Mouse (Mus musculus): Measurements from ENCODE around the gene Morf4l1. TPM values are rescaled to one million over a fixed set of nuclear protein-coding genes. Genes with fewer than 3 reads are reported as not detected.

The Morf4l1 gene
- total and polyA plus RNA-seq, 2 experiments = 56.1 to 161 TPM

GRCm38 (mm10) chr9:90145788-90146187 lies 31.2 kb upstream of the Morf4l1 start:
- TF ChIP-seq CTCF (IDR thresholded peaks at IDR 0.05; ENCODE audit: low read depth, low read length) = no peak
- no peak for TF ChIP-seq POLR2A (IDR thresholded peaks at IDR 0.05; ENCODE audit: extremely low read depth, insufficient read depth, low read length)
- Histone ChIP-seq H3K36me3 (ENCODE audit: control insufficient read depth, insufficient read depth, low read length) (no peaks in the 10 kb centered on the region), H3K79me2 (ENCODE audit: control insufficient read depth, insufficient read depth, low read length) (no peaks in the 10 kb centered on the region), H3K4me1 (ENCODE audit: control insufficient read depth, insufficient read depth, low read length) (no peaks in the 10 kb centered on the region), H3K27ac (replicated peaks; ENCODE audit: insufficient read depth, low read depth, low read length) (no peak overlapping the region), H3K4me3 (ENCODE audit: insufficient read depth, low read depth, low read length) (no peak overlapping the region), H3K27me3 (ENCODE audit: control insufficient read depth, insufficient read depth, low read length) (no peaks in the 10 kb centered on the region), H3K9ac (ENCODE audit: low read depth, low read length) (no peak overlapping the region)
- no peak for DNase-seq (ENCODE audit: extremely low read depth, low read depth, low spot score)
- WGBS = 52% methylated on average over 2 of the region's 2 CpGs

- DNase-seq (ENCODE audit: extremely low read depth, low read depth, low spot score) = no peak
- WGBS = 100% methylated on average over 1 of the region's 1 CpGs
- no peak overlapping the region for H3K9ac ChIP-seq (ENCODE audit: low read depth, low read length)
- no peaks in the 10 kb centered on the region for H3K79me2 ChIP-seq (ENCODE audit: control insufficient read depth, insufficient read depth, low read length)
- TF ChIP-seq POLR2A (IDR thresholded peaks at IDR 0.05; ENCODE audit: extremely low read depth, insufficient read depth, low read length) = no peak
- TF ChIP-seq CTCF (IDR thresholded peaks at IDR 0.05; ENCODE audit: low read depth, low read length) = no peak
- no peaks in the 10 kb centered on the region for H3K27me3 ChIP-seq (ENCODE audit: control insufficient read depth, insufficient read depth, low read length)
- H3K4me1 ChIP-seq (ENCODE audit: control insufficient read depth, insufficient read depth, low read length) = peaks cover 3% of the 10 kb centered on the region; the same call in 1 of the 2 replicates
- H3K27ac ChIP-seq (replicated peaks; ENCODE audit: insufficient read depth, low read depth, low read length) = 0 out of 2 replicates have a peak overlapping the region, but pooled peaks have one; percentile 29
- no peak overlapping the region for H3K4me3 ChIP-seq (ENCODE audit: insufficient read depth, low read depth, low read length)
- no peaks in the 10 kb centered on the region for H3K36me3 ChIP-seq (ENCODE audit: control insufficient read depth, insufficient read depth, low read length)
Observed at GRCm38 (mm10) chr9:90136678-90136965, 22.0 kb upstream of the Morf4l1 start.

- no peak for TF ChIP-seq CTCF (IDR thresholded peaks at IDR 0.05; ENCODE audit: low read depth, low read length)
- TF ChIP-seq POLR2A (IDR thresholded peaks at IDR 0.05; ENCODE audit: extremely low read depth, insufficient read depth, low read length) = no peak
- Histone ChIP-seq H3K4me1 (ENCODE audit: control insufficient read depth, insufficient read depth, low read length) (peaks cover 3% of the 10 kb centered on the region; the same call in 1 of the 2 replicates), H3K4me3 (ENCODE audit: insufficient read depth, low read depth, low read length) (no peak overlapping the region), H3K9ac (ENCODE audit: low read depth, low read length) (no peak overlapping the region), H3K79me2 (ENCODE audit: control insufficient read depth, insufficient read depth, low read length) (no peaks in the 10 kb centered on the region), H3K36me3 (ENCODE audit: control insufficient read depth, insufficient read depth, low read length) (no peaks in the 10 kb centered on the region), H3K27ac (replicated peaks; ENCODE audit: insufficient read depth, low read depth, low read length) (0 out of 2 replicates have a peak overlapping the region, but pooled peaks have one; percentile 29), H3K27me3 (ENCODE audit: control insufficient read depth, insufficient read depth, low read length) (no peaks in the 10 kb centered on the region)
- WGBS = 29% methylated on average over 9 of the region's 9 CpGs
- peak; percentile 97 for DNase-seq (ENCODE audit: extremely low read depth, low read depth, low spot score)
Observed at GRCm38 (mm10) chr9:90135963-90136677, 21.5 kb upstream of the Morf4l1 start.

- Histone ChIP-seq H3K27me3 (ENCODE audit: control insufficient read depth, insufficient read depth, low read length) (no peaks in the 10 kb centered on the region), H3K36me3 (ENCODE audit: control insufficient read depth, insufficient read depth, low read length) (no peaks in the 10 kb centered on the region), H3K4me1 (ENCODE audit: control insufficient read depth, insufficient read depth, low read length) (peaks cover 3% of the 10 kb centered on the region; the same call in 1 of the 2 replicates), H3K9ac (ENCODE audit: low read depth, low read length) (no peak overlapping the region), H3K27ac (replicated peaks; ENCODE audit: insufficient read depth, low read depth, low read length) (no peak overlapping the region), H3K4me3 (ENCODE audit: insufficient read depth, low read depth, low read length) (no peak overlapping the region), H3K79me2 (ENCODE audit: control insufficient read depth, insufficient read depth, low read length) (no peaks in the 10 kb centered on the region)
- TF ChIP-seq POLR2A (IDR thresholded peaks at IDR 0.05; ENCODE audit: extremely low read depth, insufficient read depth, low read length) (no peak), CTCF (IDR thresholded peaks at IDR 0.05; ENCODE audit: low read depth, low read length) (peak; percentile 21; the same call in 1 of the 2 replicates)
- no peak for DNase-seq (ENCODE audit: extremely low read depth, low read depth, low spot score)
- 79% methylated on average over 8 of the region's 8 CpGs for WGBS
Observed at GRCm38 (mm10) chr9:90135466-90135865, 20.9 kb upstream of the Morf4l1 start.

GRCm38 (mm10) chr9:90133562-90134355 lies 19.2 kb upstream of the Morf4l1 start:
- Histone ChIP-seq H3K79me2 (ENCODE audit: control insufficient read depth, insufficient read depth, low read length) (no peaks in the 10 kb centered on the region), H3K9ac (ENCODE audit: low read depth, low read length) (no peak overlapping the region), H3K27me3 (ENCODE audit: control insufficient read depth, insufficient read depth, low read length) (no peaks in the 10 kb centered on the region), H3K4me3 (ENCODE audit: insufficient read depth, low read depth, low read length) (no peak overlapping the region), H3K27ac (replicated peaks; ENCODE audit: insufficient read depth, low read depth, low read length) (no peak overlapping the region), H3K4me1 (ENCODE audit: control insufficient read depth, insufficient read depth, low read length) (peaks cover 3% of the 10 kb centered on the region; the same call in 1 of the 2 replicates), H3K36me3 (ENCODE audit: control insufficient read depth, insufficient read depth, low read length) (no peaks in the 10 kb centered on the region)
- no peak for DNase-seq (ENCODE audit: extremely low read depth, low read depth, low spot score)
- no peak for TF ChIP-seq POLR2A (IDR thresholded peaks at IDR 0.05; ENCODE audit: extremely low read depth, insufficient read depth, low read length)
- TF ChIP-seq CTCF (IDR thresholded peaks at IDR 0.05; ENCODE audit: low read depth, low read length) = no peak
- WGBS = 59% methylated on average over 7 of the region's 7 CpGs

All from liver, adult 2 months (tissue).